Mouse (Mus musculus) C2C12 (cell line): ENCODE data around the gene Col23a1. TPM values are rescaled to one million over a fixed set of nuclear protein-coding genes. Genes with fewer than 3 reads are reported as not detected.

Experiments used
- H3K27me3 ChIP-seq: one replicate; pipeline ENCODE4 v1.6.1; 2011; ENCODE audit not compliant: control insufficient read depth, insufficient read depth, insufficient read length
- H3K36me3 ChIP-seq: one replicate; pipeline ENCODE4 v1.6.1; 2011; ENCODE audit not compliant: control insufficient read depth, insufficient read depth
- H3K4me3 ChIP-seq: one replicate; pipeline ENCODE4 v1.5.1; 2011; ENCODE audit warnings: mild to moderate bottlenecking, control low read depth; ENCODE audit not compliant: poor library complexity, insufficient read depth, severe bottlenecking
- H3K79me2 ChIP-seq: one replicate; pipeline ENCODE4 v1.6.1; 2011; ENCODE audit not compliant: control insufficient read depth, insufficient read depth
- H3K79me3 ChIP-seq: one replicate; pipeline ENCODE4 v1.6.1; 2011; ENCODE audit warnings: low read depth, control low read depth
- H3ac ChIP-seq: one replicate; pipeline ENCODE3; 2011; ENCODE audit warnings: low read depth; ENCODE audit not compliant: control insufficient read depth, insufficient read length
- CEBPB ChIP-seq: IDR thresholded peaks from one replicate; pipeline ENCODE4 v1.6.1; 2011; ENCODE audit warnings: low read depth, mild to moderate bottlenecking, control low read depth, moderate library complexity
- CTCF ChIP-seq: IDR thresholded peaks from one replicate; pipeline ENCODE4 v1.5.1; 2011; ENCODE audit not compliant: control insufficient read depth, insufficient read depth, insufficient read length
- FOSL1 ChIP-seq: IDR thresholded peaks from one replicate; pipeline ENCODE4 v1.8.0; 2011; ENCODE audit warnings: mild to moderate bottlenecking, low read length; ENCODE audit not compliant: poor library complexity, insufficient read depth, severe bottlenecking
- MAX ChIP-seq: IDR thresholded peaks from one replicate; pipeline ENCODE4 v1.6.1; 2011; ENCODE audit warnings: mild to moderate bottlenecking, control low read depth
- MYOD1 ChIP-seq: IDR thresholded peaks from one replicate; pipeline ENCODE4 v1.6.1; 2011; ENCODE audit warnings: low read depth; ENCODE audit not compliant: control insufficient read depth, insufficient read length
- MYOG ChIP-seq: IDR thresholded peaks from one replicate; pipeline ENCODE4 v1.6.1; 2011; ENCODE audit not compliant: control insufficient read depth, insufficient read length; ENCODE audit errors: extremely low read depth
- USF1 ChIP-seq: IDR thresholded peaks from one replicate; pipeline ENCODE4 v1.6.1; 2011; ENCODE audit warnings: low read depth, mild to moderate bottlenecking, control low read depth, moderate library complexity
- polyA plus RNA-seq: library from polyadenylated mRNA; unstranded; fragments of >200 nt; fragmentation: generic; extraction: Trizol; gene quantifications from one replicate; pipeline ENCODE4 v1.2.1, GENCODE M21; 2012; ENCODE audit warnings: missing spikeins

The Col23a1 gene
- polyA plus RNA-seq, 1 experiment, result 0.43 TPM

DNA sequence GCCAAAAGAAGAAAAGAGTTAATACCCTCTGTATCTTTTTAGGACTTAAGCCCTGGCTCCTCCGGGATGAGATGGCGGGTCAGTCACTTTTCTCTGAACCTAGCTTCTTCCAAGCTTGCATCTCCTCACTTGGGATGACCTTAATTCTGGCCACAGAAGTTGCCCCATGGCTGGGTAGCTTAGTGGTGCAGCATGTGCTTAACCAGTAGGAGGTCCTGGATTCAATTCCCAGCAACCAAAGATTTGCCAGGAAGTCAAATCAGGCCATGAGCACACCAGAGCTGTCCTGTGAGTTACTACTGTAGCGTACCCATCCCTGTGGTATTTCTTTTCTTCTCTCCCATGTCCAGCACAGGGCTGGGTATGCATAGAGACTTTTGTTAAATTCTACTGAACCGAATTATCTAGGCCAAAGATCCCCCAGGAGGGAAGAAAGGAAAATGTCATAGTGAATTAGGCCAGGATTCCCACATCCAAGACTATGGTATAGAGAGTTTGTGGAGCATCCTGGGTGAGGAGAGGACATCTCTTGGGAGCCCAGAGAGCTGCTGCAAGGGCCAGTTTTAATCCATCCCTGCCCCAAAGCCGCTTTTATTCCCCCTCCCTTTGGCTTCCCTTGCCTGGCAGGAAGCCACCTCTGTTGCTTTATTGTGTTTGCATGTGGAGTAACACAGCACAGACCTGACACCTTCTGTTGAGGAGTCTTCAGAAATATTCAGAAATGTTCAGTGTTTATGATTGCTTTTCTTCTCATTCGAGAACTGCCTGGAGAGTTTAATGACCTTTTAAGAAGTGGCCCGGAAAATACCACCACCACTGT lies 26.5 kb downstream of the Col23a1 start:
- H3K79me2 ChIP-seq, result no peaks in the 10 kb centered on the region
- H3ac ChIP-seq, result no peak overlapping the region
- no peaks in the 10 kb centered on the region for H3K79me3 ChIP-seq
- no peaks in the 10 kb centered on the region for H3K27me3 ChIP-seq
- no peaks in the 10 kb centered on the region for H3K36me3 ChIP-seq
- no peak overlapping the region for H3K4me3 ChIP-seq
- TF ChIP-seq MAX (no peak), CTCF (no peak), FOSL1 (no peak), MYOD1 (no peak), MYOG (no peak), USF1 (no peak), CEBPB (no peak)

DNA sequence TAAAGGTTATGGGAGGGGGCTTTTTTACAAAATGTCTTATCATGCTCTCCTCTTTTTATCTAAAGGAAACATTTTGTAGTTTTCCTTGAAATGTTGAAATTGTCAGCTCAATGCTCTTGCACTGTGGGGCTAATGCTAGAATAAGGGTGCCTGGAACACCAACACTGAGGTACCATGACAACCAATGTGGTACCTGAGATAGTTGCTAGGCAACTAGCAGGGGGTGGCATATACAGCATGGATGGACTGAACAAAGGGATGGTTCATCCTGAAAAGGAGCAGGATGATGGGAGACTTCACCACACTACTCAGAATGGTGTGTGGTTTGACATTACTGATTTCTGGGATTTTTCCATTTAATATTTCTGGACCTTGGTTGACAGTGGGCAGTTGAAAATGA lies 30.9 kb downstream of the Col23a1 start:
- Histone ChIP-seq H3K79me2 (no peaks in the 10 kb centered on the region), H3ac (no peak overlapping the region), H3K4me3 (no peak overlapping the region), H3K36me3 (no peaks in the 10 kb centered on the region), H3K79me3 (no peaks in the 10 kb centered on the region), H3K27me3 (peaks cover 3% of the 10 kb centered on the region)
- no peak for TF ChIP-seq MAX
- TF ChIP-seq USF1, result no peak
- no peak for TF ChIP-seq CTCF
- TF ChIP-seq FOSL1, result no peak
- TF ChIP-seq CEBPB, result no peak
- TF ChIP-seq MYOD1, result no peak
- TF ChIP-seq MYOG, result no peak

DNA sequence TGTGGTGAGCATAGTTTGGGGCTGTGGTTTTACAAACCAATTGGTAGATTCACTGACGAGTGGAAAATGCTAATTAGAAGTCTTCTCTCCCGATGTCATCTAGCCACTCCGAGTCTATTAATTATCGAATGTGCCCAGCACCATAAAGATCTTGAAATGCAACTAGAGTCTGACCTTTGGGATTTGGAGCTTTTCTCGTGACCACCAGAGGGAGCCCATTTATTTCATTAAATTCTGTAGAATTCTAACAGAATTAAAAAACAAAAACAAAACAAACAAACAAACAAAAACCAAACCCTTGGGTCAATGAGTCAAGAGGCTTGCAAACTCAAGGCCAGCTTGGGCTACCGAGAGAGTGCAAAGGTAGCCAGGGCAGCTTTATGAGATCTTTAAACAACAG lies 37.2 kb downstream of the Col23a1 start:
- peaks cover 3% of the 10 kb centered on the region for H3K27me3 ChIP-seq
- no peaks in the 10 kb centered on the region for H3K79me2 ChIP-seq
- no peaks in the 10 kb centered on the region for H3K36me3 ChIP-seq
- TF ChIP-seq FOSL1 (no peak), MAX (no peak), MYOD1 (no peak), CEBPB (no peak), CTCF (no peak), USF1 (no peak), MYOG (no peak)
- no peaks in the 10 kb centered on the region for H3K79me3 ChIP-seq
- no peak overlapping the region for H3ac ChIP-seq
- H3K4me3 ChIP-seq, result no peak overlapping the region

DNA sequence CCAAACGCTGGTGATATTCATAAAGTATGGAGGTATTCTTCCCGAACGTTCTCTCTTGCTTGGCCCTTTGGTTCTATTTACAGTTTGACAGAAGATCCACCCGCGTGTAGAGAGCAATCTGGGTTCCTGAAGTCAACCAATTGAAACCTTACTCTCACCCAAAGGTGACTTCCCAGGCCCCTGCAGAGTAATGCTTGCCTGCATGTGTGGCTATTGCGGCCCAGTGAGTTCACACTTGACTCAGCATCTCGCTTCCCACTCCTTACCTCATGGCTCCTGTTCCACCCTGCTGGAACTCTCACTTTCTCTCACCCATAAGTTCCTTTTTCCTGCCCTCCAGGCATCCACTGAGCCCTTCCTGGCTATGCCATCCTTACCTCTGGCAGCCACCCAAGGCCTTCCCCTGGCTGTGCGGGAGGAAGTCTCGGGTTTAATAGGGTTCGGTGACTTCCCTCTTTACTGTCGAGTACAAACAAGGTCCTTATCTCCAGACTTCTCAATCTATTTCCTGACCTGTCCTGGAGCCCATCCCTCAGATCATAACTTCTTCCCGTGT lies 38.7 kb downstream of the Col23a1 start:
- no peak for TF ChIP-seq CTCF
- TF ChIP-seq MYOG, result no peak
- TF ChIP-seq USF1, result no peak
- no peak for TF ChIP-seq CEBPB
- no peak for TF ChIP-seq MYOD1
- TF ChIP-seq MAX, result no peak
- TF ChIP-seq FOSL1, result no peak
- no peak overlapping the region for H3K4me3 ChIP-seq
- H3K36me3 ChIP-seq, result no peaks in the 10 kb centered on the region
- no peaks in the 10 kb centered on the region for H3K79me3 ChIP-seq
- no peaks in the 10 kb centered on the region for H3K79me2 ChIP-seq
- no peak overlapping the region for H3ac ChIP-seq
- H3K27me3 ChIP-seq, result no peaks in the 10 kb centered on the region

GRCm38 (mm10) chr11:51329837-51330714 lies 40.4 kb downstream of the Col23a1 start:
- no peak for TF ChIP-seq CEBPB
- peak; percentile 76 for TF ChIP-seq USF1
- TF ChIP-seq MYOD1, result no peak
- TF ChIP-seq FOSL1, result no peak
- Histone ChIP-seq H3ac (no peak overlapping the region), H3K36me3 (no peaks in the 10 kb centered on the region), H3K4me3 (no peak overlapping the region), H3K27me3 (no peaks in the 10 kb centered on the region), H3K79me3 (no peaks in the 10 kb centered on the region), H3K79me2 (no peaks in the 10 kb centered on the region)
